In the genomic region with DNA sequence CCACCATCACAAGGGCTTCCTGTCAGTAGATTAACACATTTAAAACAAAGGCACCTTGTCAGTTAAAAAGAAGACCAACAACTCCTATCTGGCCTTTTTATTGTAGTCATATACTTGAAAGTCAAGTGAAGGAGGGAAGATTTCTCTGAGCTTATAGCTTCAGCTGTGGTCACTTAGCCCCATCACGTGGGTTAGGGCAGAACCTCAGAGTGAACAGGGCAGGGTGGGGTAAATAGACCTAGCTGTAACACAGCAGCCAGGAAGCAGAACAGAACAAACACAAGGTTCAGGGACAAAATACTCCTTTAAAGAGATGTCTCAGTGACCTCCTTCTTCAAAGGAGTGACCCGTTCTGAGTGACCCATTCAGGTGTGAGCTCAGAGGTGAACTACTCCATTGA, we compare ENCODE assay signal across 25 mouse cellular contexts.
"Had no signal": no experiment of that assay in that cellular context is flagged by ENCODE, and none has a peak within 500 bp of the region (broad histone marks: within the 10 kb centered on the region; RNA-seq: fewer than 3 reads in every experiment).

No protein-coding gene starts in this region.

- ATAC-seq: hindbrain, postnatal 0 days; liver, embryonic 12.5 days had no signal

- H3K4me3 ChIP-seq: heart, adult 2 months; heart, embryonic 13.5 days; heart, embryonic 15.5 days; hindbrain, embryonic 13.5 days; hindbrain, embryonic 15.5 days; kidney, embryonic 15.5 days; left cerebral cortex, adult 2 months; limb, embryonic 13.5 days; limb, embryonic 15.5 days; liver, embryonic 12.5 days had no signal

- H3K27ac ChIP-seq: heart, adult 2 months; heart, embryonic 13.5 days; heart, embryonic 15.5 days; hindbrain, embryonic 13.5 days; hindbrain, embryonic 15.5 days; hindbrain, postnatal 0 days; kidney, embryonic 15.5 days; kidney, postnatal 0 days; left cerebral cortex, adult 2 months; limb, embryonic 13.5 days; limb, embryonic 15.5 days; liver, embryonic 12.5 days; liver, embryonic 14.5 days had no signal

- H3K27me3 ChIP-seq: heart, embryonic 13.5 days; heart, embryonic 15.5 days; hindbrain, embryonic 13.5 days; hindbrain, embryonic 15.5 days; kidney, embryonic 15.5 days; limb, embryonic 15.5 days; liver, embryonic 12.5 days had no signal

- H3K4me2 ChIP-seq: heart, embryonic 11.5 days; heart, embryonic 13.5 days; heart, embryonic 15.5 days; hindbrain, embryonic 13.5 days; hindbrain, embryonic 15.5 days; kidney, embryonic 15.5 days; limb, embryonic 13.5 days; limb, embryonic 15.5 days; liver, embryonic 12.5 days had no signal

- H3K36me3 ChIP-seq: heart, embryonic 13.5 days; heart, embryonic 15.5 days; hindbrain, embryonic 13.5 days; hindbrain, embryonic 15.5 days; kidney, embryonic 15.5 days; limb, embryonic 13.5 days; limb, embryonic 15.5 days; liver, embryonic 12.5 days had no signal

- H3K9ac ChIP-seq: heart, embryonic 13.5 days; heart, embryonic 15.5 days; hindbrain, embryonic 13.5 days; hindbrain, embryonic 15.5 days; kidney, embryonic 15.5 days; limb, embryonic 13.5 days; limb, embryonic 15.5 days; liver, embryonic 12.5 days; liver, embryonic 14.5 days had no signal

- DNase-seq: gastrocnemius, postnatal 14 days; gastrocnemius, postnatal 36 days; heart, adult 11 months; heart, adult 2 months; heart, postnatal 14 days; heart, postnatal 36 days; kidney, adult 11 months; kidney, adult 2 months; kidney, adult 9 months; kidney, postnatal 14 days; kidney, postnatal 36 days; left cerebral cortex, postnatal 4 days had no signal

- H3K9me3 ChIP-seq: heart, embryonic 13.5 days; heart, embryonic 15.5 days; hindbrain, embryonic 13.5 days; hindbrain, embryonic 15.5 days; kidney, embryonic 15.5 days; limb, embryonic 13.5 days; limb, embryonic 15.5 days; liver, embryonic 12.5 days had no signal

- H3K4me1 ChIP-seq: heart, embryonic 13.5 days; heart, embryonic 15.5 days; hindbrain, embryonic 13.5 days; hindbrain, embryonic 15.5 days; kidney, embryonic 15.5 days; limb, embryonic 13.5 days; limb, embryonic 15.5 days; liver, embryonic 12.5 days had no signal
